Mouse (Mus musculus): ENCODE data around the gene Faim.

- TF ChIP-seq GATA1 (IDR thresholded peaks at IDR 0.05; ENCODE audit: low read length) (no peak), TAL1 (IDR thresholded peaks at IDR 0.05; ENCODE audit: low read length) (no peak)
Observed at GRCm38 (mm10) chr9:99021166-99021565, 35.0 kb downstream of the Faim start.

Data from erythroblast, embryonic 14.5 days (primary cell).